Comparison of ENCODE assay signal across 8 mouse cellular contexts in the genomic region with DNA sequence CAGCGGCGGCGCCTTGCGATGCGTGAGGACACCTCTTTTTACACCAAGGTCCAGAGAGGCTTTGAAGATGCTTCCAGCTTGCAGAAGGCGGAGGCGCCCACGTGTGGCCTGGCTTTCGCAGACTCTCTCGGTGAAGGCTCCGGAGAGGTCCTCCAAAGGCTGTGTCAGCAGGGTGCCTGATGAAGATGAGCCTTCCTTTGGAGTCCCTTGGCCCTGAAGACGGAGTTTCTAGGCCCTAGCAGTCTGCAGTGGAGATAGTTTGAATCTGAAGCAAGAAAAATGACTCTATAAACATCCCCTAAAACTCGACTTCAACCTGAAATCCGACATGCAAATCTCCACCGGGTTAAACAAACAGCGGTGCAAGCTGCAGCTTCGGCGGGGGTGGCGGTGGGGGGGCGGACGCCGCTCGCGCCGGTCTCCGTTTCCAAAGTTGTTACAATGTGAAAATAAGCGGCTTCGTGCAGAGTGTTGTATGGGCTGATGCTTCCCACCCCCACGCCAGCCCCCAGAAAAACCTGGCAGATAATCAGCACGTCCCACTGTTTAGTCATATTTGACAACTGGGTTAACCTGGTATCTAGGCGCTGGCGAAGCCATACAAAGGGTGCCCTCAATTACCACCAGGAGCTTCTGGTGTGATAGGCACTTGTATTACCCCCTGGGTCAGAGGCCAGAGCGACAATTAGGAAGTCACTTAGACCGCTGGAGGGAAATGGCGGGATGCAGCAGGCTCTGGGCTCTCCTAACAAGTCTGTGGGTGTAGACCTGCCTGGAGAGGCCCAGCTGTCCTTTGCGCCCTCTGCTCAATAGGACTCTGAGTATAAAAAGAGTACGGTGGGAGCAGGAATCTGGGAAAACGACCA. TPM values are rescaled to one million over a fixed set of nuclear protein-coding genes. Genes with fewer than 3 reads are reported as not detected.
DNase-seq lines count a peak whose midpoint lies in the region; ATAC-seq lines count a peak whose summit lies in the region.

No protein-coding gene starts in this region.

- peak overlapping the region; percentile 59 for H3K27ac ChIP-seq in forebrain, embryonic 14.5 days (ENCODE audit: low read depth, low read length)
- H3K27ac ChIP-seq in kidney, embryonic 16.5 days (ENCODE audit: low read length): no peak overlapping the region
- H3K27ac ChIP-seq in midbrain, embryonic 10.5 days (replicated peaks): peak overlapping the region; percentile 28; the same call in 1 of the 2 replicates

- WGBS in forebrain, embryonic 14.5 days: under 1% methylated on average over 38 of the region's 38 CpGs
- 1% methylated on average over 38 of the region's 38 CpGs for WGBS in kidney, embryonic 16.5 days
- under 1% methylated on average over 38 of the region's 38 CpGs for WGBS in midbrain, embryonic 10.5 days

- peak; percentile 16 to 32 for DNase-seq in frontal cortex, postnatal 14 days (ENCODE audit: low spot score in 2 of 2)
- no peak for DNase-seq in frontal cortex, postnatal 25 days (ENCODE audit: low spot score in 2 of 2)
- DNase-seq in CD4-positive, CD25-positive, alpha-beta regulatory T cell, adult 2 months (ENCODE audit: low read depth, low spot score): peak; percentile 53
- DNase-seq in forebrain, embryonic 14.5 days (ENCODE audit: low spot score): peak; percentile 58
- DNase-seq in midbrain, embryonic 10.5 days (ENCODE audit: low spot score): peak; percentile 61
- no peak for DNase-seq in ovary, postnatal 14 days (ENCODE audit: low spot score)
- DNase-seq in gastrocnemius, postnatal 25 days: no peak

- H3K4me3 ChIP-seq in forebrain, embryonic 14.5 days (ENCODE audit: low read depth, low read length): peak overlapping the region; percentile 51
- peak overlapping the region; percentile 21; the same call in 1 of the 2 replicates for H3K4me3 ChIP-seq in kidney, embryonic 16.5 days (ENCODE audit: low read length)
- peak overlapping the region; percentile 62 for H3K4me3 ChIP-seq in midbrain, embryonic 10.5 days

- peaks cover 53% of the 10 kb centered on the region for H3K27me3 ChIP-seq in forebrain, embryonic 14.5 days (replicated peaks; ENCODE audit: control insufficient read depth, insufficient read depth, low read length)
- peaks cover 83% of the 10 kb centered on the region for H3K27me3 ChIP-seq in kidney, embryonic 16.5 days (ENCODE audit: insufficient read depth, low read length)
- H3K27me3 ChIP-seq in midbrain, embryonic 10.5 days (ENCODE audit: low read depth, poor library complexity, severe bottlenecking): peaks cover 100% of the 10 kb centered on the region

- peak overlapping the region; percentile 56 for H3K4me2 ChIP-seq in forebrain, embryonic 14.5 days (ENCODE audit: low read length)
- H3K4me2 ChIP-seq in kidney, embryonic 16.5 days (replicated peaks; ENCODE audit: low read depth, low read length): no peak overlapping the region

- ATAC-seq in forebrain, embryonic 14.5 days: no peak
- no peak; the same call in 1 of the 2 replicates for ATAC-seq in kidney, embryonic 16.5 days (ENCODE audit: low FRiP score, low TSS enrichment)

- peaks cover 13% of the 10 kb centered on the region; the same call in 1 of the 2 replicates for H3K36me3 ChIP-seq in forebrain, embryonic 14.5 days (ENCODE audit: control insufficient read depth, insufficient read depth, low read length)
- no peaks in the 10 kb centered on the region for H3K36me3 ChIP-seq in kidney, embryonic 16.5 days (ENCODE audit: insufficient read depth, low read length)
- no peaks in the 10 kb centered on the region for H3K36me3 ChIP-seq in midbrain, embryonic 10.5 days

- H3K4me1 ChIP-seq in forebrain, embryonic 14.5 days (ENCODE audit: control insufficient read depth, insufficient read depth, low read length): peaks cover 8% of the 10 kb centered on the region
- peaks cover 39% of the 10 kb centered on the region for H3K4me1 ChIP-seq in kidney, embryonic 16.5 days (ENCODE audit: insufficient read depth, low read length)
- peaks cover 72% of the 10 kb centered on the region for H3K4me1 ChIP-seq in midbrain, embryonic 10.5 days

- H3K9me3 ChIP-seq in forebrain, embryonic 14.5 days (replicated peaks; ENCODE audit: control insufficient read depth, low read length): no peaks in the 10 kb centered on the region
- no peaks in the 10 kb centered on the region for H3K9me3 ChIP-seq in kidney, embryonic 16.5 days (ENCODE audit: low read length)
- no peaks in the 10 kb centered on the region for H3K9me3 ChIP-seq in midbrain, embryonic 10.5 days (replicated peaks)

- peak overlapping the region; percentile 46; the same call in 1 of the 2 replicates for H3K9ac ChIP-seq in forebrain, embryonic 14.5 days (ENCODE audit: low read length)
- no peak overlapping the region for H3K9ac ChIP-seq in kidney, embryonic 16.5 days (replicated peaks; ENCODE audit: low read length)

RNA-seq across cellular contexts. Expression of a gene that starts 0.9 kb away (rescaled TPM):
- polyA plus RNA-seq in forebrain, embryonic 14.5 days (2014; fragmentation: Nextera tagmentation; extraction: Ambion mirVana): 10.9 and 12.2 TPM in 2 replicates
- not detected in 2 replicates for polyA plus RNA-seq in kidney, embryonic 16.5 days (2015; fragmentation: Nextera tagmentation; extraction: Ambion mirVana)
- polyA plus RNA-seq in midbrain, embryonic 10.5 days (2016; fragmentation: Nextera tagmentation; extraction: Ambion mirVana): 1.5 and 1.8 TPM in 2 replicates
- not detected for total RNA-seq in gastrocnemius, postnatal 25 days (2021)

RNA-seq across cellular contexts. Expression of a gene that starts 41.6 kb away (rescaled TPM):
- polyA plus RNA-seq in forebrain, embryonic 14.5 days (2014; fragmentation: Nextera tagmentation; extraction: Ambion mirVana): 6.2 and 7.2 TPM in 2 replicates
- polyA plus RNA-seq in kidney, embryonic 16.5 days (2015; fragmentation: Nextera tagmentation; extraction: Ambion mirVana): 19.2 and 19.3 TPM in 2 replicates
- 12.4 and 12.7 TPM in 2 replicates for polyA plus RNA-seq in midbrain, embryonic 10.5 days (2016; fragmentation: Nextera tagmentation; extraction: Ambion mirVana)
- 10 to 100 TPM; 30.4 to 33.6 TPM for total RNA-seq in gastrocnemius, postnatal 25 days (2021)

RNA-seq across cellular contexts. Expression of a gene that starts 41.7 kb away (rescaled TPM):
- polyA plus RNA-seq in forebrain, embryonic 14.5 days (2014; fragmentation: Nextera tagmentation; extraction: Ambion mirVana): 23.4 and 25.9 TPM in 2 replicates
- polyA plus RNA-seq in kidney, embryonic 16.5 days (2015; fragmentation: Nextera tagmentation; extraction: Ambion mirVana): 20.5 and 20.7 TPM in 2 replicates
- 14.0 and 19.0 TPM in 2 replicates for polyA plus RNA-seq in midbrain, embryonic 10.5 days (2016; fragmentation: Nextera tagmentation; extraction: Ambion mirVana)
- total RNA-seq in gastrocnemius, postnatal 25 days (2021): 10 to 100 TPM in 1 of 2 experiments, 1 to 10 TPM in 1; 9.9 to 10.0 TPM

RNA-seq across cellular contexts. Expression of a gene that starts 52.1 kb away (rescaled TPM):
- polyA plus RNA-seq in forebrain, embryonic 14.5 days (2014; fragmentation: Nextera tagmentation; extraction: Ambion mirVana): 80.9 and 92.9 TPM in 2 replicates
- polyA plus RNA-seq in kidney, embryonic 16.5 days (2015; fragmentation: Nextera tagmentation; extraction: Ambion mirVana): 79.4 and 89.1 TPM in 2 replicates
- polyA plus RNA-seq in midbrain, embryonic 10.5 days (2016; fragmentation: Nextera tagmentation; extraction: Ambion mirVana): 92.1 and 103 TPM in 2 replicates
- 10 to 100 TPM; 66.1 to 68.9 TPM for total RNA-seq in gastrocnemius, postnatal 25 days (2021)

Comparison
In these comparisons a context has a peak if more than half of its experiments do, and no peak if none do; other contexts are left out.
1. DNase-seq: peak in frontal cortex, postnatal 14 days (2 of 2), CD4-positive, CD25-positive, alpha-beta regulatory T cell, adult 2 months (single experiment), forebrain, embryonic 14.5 days (single experiment) and midbrain, embryonic 10.5 days (single experiment); none in frontal cortex, postnatal 25 days (0 of 2), ovary, postnatal 14 days (single experiment) and gastrocnemius, postnatal 25 days (single experiment).
2. Peak in every context shown above with its lines, with median percentiles within 50 percentile points of each other: H3K4me3 ChIP-seq.